Mouse (Mus musculus): ENCODE measurements around the gene Sprr3. TPM values are rescaled to one million over a fixed set of nuclear protein-coding genes. Genes with fewer than 3 reads are reported as not detected.

Gene Sprr3
- polyA plus RNA-seq, 1 experiment from 2014 or later, result not detected

- Histone ChIP-seq H3K4me3 (replicated peaks) (no peak within 1 kb of the TSS), H3K27ac (no peak within 1 kb of the TSS), H3K9ac (no peak within 1 kb of the TSS), H3K36me3 (no peaks in the 10 kb centered on the region), H3K4me2 (no peak within 1 kb of the TSS), H3K27me3 (no peaks in the 10 kb centered on the region), H3K9me3 (replicated peaks) (no peaks in the 10 kb centered on the region), H3K4me1 (no peaks in the 10 kb centered on the region)
- ATAC-seq (replicated peaks; ENCODE audit: low FRiP score), result no peak
- 96% methylated on average over 3 of the region's 3 CpGs for WGBS
These were observed 19.8 kb downstream of the Sprr3 start, which contains the start of gene Sprr1b for GRCm38 (mm10) chr3:92438689-92439088. Sprr1b (minus strand) TSS chr3:92438789.

GRCm38 (mm10) chr3:92432282-92432681, 26.2 kb downstream of the Sprr3 start, which contains the start of gene Sprr2k:
Sprr2k (plus strand) TSS chr3:92432582.
- no peak within 1 kb of the TSS for H3K4me3 ChIP-seq (replicated peaks)
- no peak within 1 kb of the TSS for H3K27ac ChIP-seq
- H3K4me2 ChIP-seq, result no peak within 1 kb of the TSS
- H3K36me3 ChIP-seq, result no peaks in the 10 kb centered on the region
- H3K4me1 ChIP-seq, result no peaks in the 10 kb centered on the region
- H3K9ac ChIP-seq, result no peak within 1 kb of the TSS
- H3K27me3 ChIP-seq, result no peaks in the 10 kb centered on the region
- WGBS, result 82% methylated on average over 2 of the region's 2 CpGs
- no peak for ATAC-seq (replicated peaks; ENCODE audit: low FRiP score)
- no peaks in the 10 kb centered on the region for H3K9me3 ChIP-seq (replicated peaks)

GRCm38 (mm10) chr3:92429323-92429722, 29.2 kb downstream of the Sprr3 start, which contains the start of gene Gm9774:
Gm9774 (minus strand) TSS chr3:92429423.
- ATAC-seq (replicated peaks; ENCODE audit: low FRiP score), result no peak
- H3K9ac ChIP-seq, result no peak within 1 kb of the TSS
- no peak within 1 kb of the TSS for H3K4me2 ChIP-seq
- H3K4me1 ChIP-seq, result no peaks in the 10 kb centered on the region
- H3K27ac ChIP-seq, result no peak within 1 kb of the TSS
- H3K36me3 ChIP-seq, result no peaks in the 10 kb centered on the region
- no peaks in the 10 kb centered on the region for H3K9me3 ChIP-seq (replicated peaks)
- H3K27me3 ChIP-seq, result no peaks in the 10 kb centered on the region
- H3K4me3 ChIP-seq (replicated peaks), result no peak within 1 kb of the TSS
- WGBS, result 94% methylated on average over 6 of the region's 6 CpGs

- no peak within 1 kb of the TSS for H3K9ac ChIP-seq
- H3K4me3 ChIP-seq (replicated peaks), result no peak within 1 kb of the TSS
- no peak within 1 kb of the TSS for H3K27ac ChIP-seq
- no peaks in the 10 kb centered on the region for H3K27me3 ChIP-seq
- ATAC-seq (replicated peaks; ENCODE audit: low FRiP score), result no peak
- H3K36me3 ChIP-seq, result no peaks in the 10 kb centered on the region
- no peaks in the 10 kb centered on the region for H3K9me3 ChIP-seq (replicated peaks)
- no peaks in the 10 kb centered on the region for H3K4me1 ChIP-seq
- no peak within 1 kb of the TSS for H3K4me2 ChIP-seq
- WGBS, result 86% methylated on average over 2 of the region's 2 CpGs
These were observed 40.7 kb downstream of the Sprr3 start, which contains the start of gene Sprr2j-ps for GRCm38 (mm10) chr3:92417782-92418181. Sprr2j-ps (plus strand) TSS chr3:92418082.

- no peak within 1 kb of the TSS for H3K27ac ChIP-seq
- no peak within 1 kb of the TSS for H3K4me3 ChIP-seq (replicated peaks)
- WGBS, result 96% methylated on average over 2 of the region's 2 CpGs
- ATAC-seq (replicated peaks; ENCODE audit: low FRiP score), result no peak
- H3K9ac ChIP-seq, result no peak within 1 kb of the TSS
- no peaks in the 10 kb centered on the region for H3K9me3 ChIP-seq (replicated peaks)
- H3K36me3 ChIP-seq, result no peaks in the 10 kb centered on the region
- no peaks in the 10 kb centered on the region for H3K27me3 ChIP-seq
- H3K4me1 ChIP-seq, result no peaks in the 10 kb centered on the region
- no peak within 1 kb of the TSS for H3K4me2 ChIP-seq
These were observed 50.8 kb downstream of the Sprr3 start, which contains the start of gene Sprr2i for GRCm38 (mm10) chr3:92407691-92408090. Sprr2i (plus strand) TSS chr3:92407991.

Other genes starting within 250 kb of the Sprr3 start
- gene Sprr2a1, start 242.9 kb downstream of the Sprr3 start, polyA plus RNA-seq (2015; fragmentation: Nextera tagmentation; extraction: Ambion mirVana), result not detected in 2 replicates
- gene Sprr2a2, start 242.8 kb downstream of the Sprr3 start, polyA plus RNA-seq (2015; fragmentation: Nextera tagmentation; extraction: Ambion mirVana), result 2.6 and 6.3 TPM in 2 replicates
- 1.0 TPM in 1 of 2 replicates, not detected in the other for gene Sprr2a3, start 173.3 kb downstream of the Sprr3 start, polyA plus RNA-seq (2015; fragmentation: Nextera tagmentation; extraction: Ambion mirVana)
- not detected in 2 replicates for gene Sprr2b, start 142.1 kb downstream of the Sprr3 start, polyA plus RNA-seq (2015; fragmentation: Nextera tagmentation; extraction: Ambion mirVana)
- not detected in 2 replicates for gene Sprr2d, start 119.6 kb downstream of the Sprr3 start, polyA plus RNA-seq (2015; fragmentation: Nextera tagmentation; extraction: Ambion mirVana)
- not detected in 2 replicates for gene Sprr2e, start 106.6 kb downstream of the Sprr3 start, polyA plus RNA-seq (2015; fragmentation: Nextera tagmentation; extraction: Ambion mirVana)
- 13.1 and 30.3 TPM in 2 replicates for gene Sprr2f, start 93.5 kb downstream of the Sprr3 start, polyA plus RNA-seq (2015; fragmentation: Nextera tagmentation; extraction: Ambion mirVana)
- gene Sprr2h, start 73.0 kb downstream of the Sprr3 start, polyA plus RNA-seq (2015; fragmentation: Nextera tagmentation; extraction: Ambion mirVana), result not detected in 2 replicates
- not detected in 2 replicates for gene Sprr2i, start 50.7 kb downstream of the Sprr3 start, polyA plus RNA-seq (2015; fragmentation: Nextera tagmentation; extraction: Ambion mirVana)
- gene Sprr2j-ps, start 40.6 kb downstream of the Sprr3 start, polyA plus RNA-seq (2015; fragmentation: Nextera tagmentation; extraction: Ambion mirVana), result not detected in 2 replicates
- gene Gm9774, start 29.3 kb downstream of the Sprr3 start, polyA plus RNA-seq (2015; fragmentation: Nextera tagmentation; extraction: Ambion mirVana), result 7.8 and 12.5 TPM in 2 replicates
- gene Sprr2k, start 26.1 kb downstream of the Sprr3 start, polyA plus RNA-seq (2015; fragmentation: Nextera tagmentation; extraction: Ambion mirVana), result not detected in 2 replicates
- 0.41 and 0.83 TPM in 2 replicates for gene Sprr1b, start 19.9 kb downstream of the Sprr3 start, polyA plus RNA-seq (2015; fragmentation: Nextera tagmentation; extraction: Ambion mirVana)
- 15.2 and 17.5 TPM in 2 replicates for gene Sprr1a, start 27.2 kb upstream of the Sprr3 start, polyA plus RNA-seq (2015; fragmentation: Nextera tagmentation; extraction: Ambion mirVana)
- not detected in 2 replicates for gene Sprr4, start 41.8 kb upstream of the Sprr3 start, polyA plus RNA-seq (2015; fragmentation: Nextera tagmentation; extraction: Ambion mirVana)
- not detected in 2 replicates for gene 2310046K23Rik, start 75.8 kb upstream of the Sprr3 start, polyA plus RNA-seq (2015; fragmentation: Nextera tagmentation; extraction: Ambion mirVana)
- gene Ivl, start 115.0 kb upstream of the Sprr3 start, polyA plus RNA-seq (2015; fragmentation: Nextera tagmentation; extraction: Ambion mirVana), result 0.22 and 0.61 TPM in 2 replicates
- not detected in 2 replicates for gene Smcp, start 130.3 kb upstream of the Sprr3 start, polyA plus RNA-seq (2015; fragmentation: Nextera tagmentation; extraction: Ambion mirVana)
- not detected in 2 replicates for gene 2210017I01Rik, start 148.8 kb upstream of the Sprr3 start, polyA plus RNA-seq (2015; fragmentation: Nextera tagmentation; extraction: Ambion mirVana)
- not detected in 2 replicates for gene Lce6a, start 162.9 kb upstream of the Sprr3 start, polyA plus RNA-seq (2015; fragmentation: Nextera tagmentation; extraction: Ambion mirVana)
- not detected in 2 replicates for gene Lce1a1, start 189.6 kb upstream of the Sprr3 start, polyA plus RNA-seq (2015; fragmentation: Nextera tagmentation; extraction: Ambion mirVana)
- gene Lce1b, start 198.2 kb upstream of the Sprr3 start, polyA plus RNA-seq (2015; fragmentation: Nextera tagmentation; extraction: Ambion mirVana), result not detected in 2 replicates
- not detected in 2 replicates for gene Lce1a2, start 211.6 kb upstream of the Sprr3 start, polyA plus RNA-seq (2015; fragmentation: Nextera tagmentation; extraction: Ambion mirVana)
- not detected in 2 replicates for gene Lce1c, start 220.5 kb upstream of the Sprr3 start, polyA plus RNA-seq (2015; fragmentation: Nextera tagmentation; extraction: Ambion mirVana)
- not detected in 2 replicates for gene Lce1d, start 228.5 kb upstream of the Sprr3 start, polyA plus RNA-seq (2015; fragmentation: Nextera tagmentation; extraction: Ambion mirVana)

All from kidney, embryonic 15.5 days (tissue).